Comparison of ENCODE assay signal across 8 mouse cellular contexts in genomic region chr6:115909940-115910339, GRCm38 (mm10). TPM values are rescaled to one million over a fixed set of nuclear protein-coding genes. Genes with fewer than 3 reads are reported as not detected.
A peak's percentile ranks its signal among the peaks of the same experiment; 100 is the strongest.
DNase-seq lines count a peak whose midpoint lies in the region; ATAC-seq lines count a peak whose summit lies in the region.

No protein-coding gene starts in this region.

- peak; percentile 23; the same call in 1 of the 2 replicates for ATAC-seq in cerebellum, adult (ENCODE audit: insufficient number of reproducible peaks, low FRiP score, low TSS enrichment)
- ATAC-seq in embryonic facial prominence, embryonic 14.5 days (ENCODE audit: low read depth) = peak; percentile 51
- ATAC-seq in intestine, embryonic 16.5 days = peak; percentile 56
- ATAC-seq in lung, embryonic 16.5 days (ENCODE audit: low read depth) = peak; percentile 84

- H3K4me3 ChIP-seq in embryonic facial prominence, embryonic 14.5 days (ENCODE audit: low read depth, low read length) = no peak overlapping the region
- no peak overlapping the region for H3K4me3 ChIP-seq in intestine, embryonic 16.5 days (ENCODE audit: low read length)
- no peak overlapping the region for H3K4me3 ChIP-seq in lung, embryonic 16.5 days (ENCODE audit: low read length)

- intact Hi-C loops in left cerebral cortex, postnatal 36 days (cut with DNase I) = loop anchor here (10.0 kb wide), 1 partner anchor 55 kb away; the partner anchor contains the start of genes Ift122 and Mbd4

- H3K4me2 ChIP-seq in embryonic facial prominence, embryonic 14.5 days (ENCODE audit: low read depth, low read length) = no peak overlapping the region
- no peak overlapping the region for H3K4me2 ChIP-seq in intestine, embryonic 16.5 days (ENCODE audit: low read depth, low read length)
- H3K4me2 ChIP-seq in lung, embryonic 16.5 days (ENCODE audit: low read depth, low read length) = no peak overlapping the region

- H3K9ac ChIP-seq in embryonic facial prominence, embryonic 14.5 days (ENCODE audit: low read depth, low read length) = no peak overlapping the region
- no peak overlapping the region for H3K9ac ChIP-seq in intestine, embryonic 16.5 days (ENCODE audit: low read depth, low read length)
- H3K9ac ChIP-seq in lung, embryonic 16.5 days (ENCODE audit: low read length) = no peak overlapping the region

- peaks cover 16% of the 10 kb centered on the region for H3K36me3 ChIP-seq in embryonic facial prominence, embryonic 14.5 days (ENCODE audit: control insufficient read depth, insufficient read depth, low read length)
- H3K36me3 ChIP-seq in intestine, embryonic 16.5 days (ENCODE audit: control insufficient read depth, insufficient read depth, low read length) = no peaks in the 10 kb centered on the region
- peaks cover 5% of the 10 kb centered on the region for H3K36me3 ChIP-seq in lung, embryonic 16.5 days (ENCODE audit: control insufficient read depth, insufficient read depth, low read length)

- no peaks in the 10 kb centered on the region for H3K4me1 ChIP-seq in embryonic facial prominence, embryonic 14.5 days (ENCODE audit: control insufficient read depth, insufficient read depth, low read length)
- no peaks in the 10 kb centered on the region; the same call in 1 of the 2 replicates for H3K4me1 ChIP-seq in intestine, embryonic 16.5 days (ENCODE audit: control insufficient read depth, insufficient read depth, low read length)
- H3K4me1 ChIP-seq in lung, embryonic 16.5 days (replicated peaks; ENCODE audit: control insufficient read depth, insufficient read depth, low read length) = peaks cover 21% of the 10 kb centered on the region

- H3K27me3 ChIP-seq in embryonic facial prominence, embryonic 14.5 days (replicated peaks; ENCODE audit: control insufficient read depth, insufficient read depth, low read length) = no peaks in the 10 kb centered on the region
- H3K27me3 ChIP-seq in intestine, embryonic 16.5 days (replicated peaks; ENCODE audit: control insufficient read depth, insufficient read depth, low read length) = no peaks in the 10 kb centered on the region
- no peaks in the 10 kb centered on the region for H3K27me3 ChIP-seq in lung, embryonic 16.5 days (ENCODE audit: control insufficient read depth, insufficient read depth, low read depth, low read length)

- no peaks in the 10 kb centered on the region for H3K9me3 ChIP-seq in embryonic facial prominence, embryonic 14.5 days (ENCODE audit: control insufficient read depth, low read length)
- no peaks in the 10 kb centered on the region for H3K9me3 ChIP-seq in intestine, embryonic 16.5 days (ENCODE audit: control insufficient read depth, low read length)
- no peaks in the 10 kb centered on the region for H3K9me3 ChIP-seq in lung, embryonic 16.5 days (ENCODE audit: control insufficient read depth, low read length)

- no peak for DNase-seq in cerebellum, postnatal 14 days
- DNase-seq in embryonic facial prominence, embryonic 14.5 days (ENCODE audit: low spot score) = peak; percentile 59
- no peak for DNase-seq in left cerebral cortex, adult 9 months (ENCODE audit: low spot score in 2 of 2)
- DNase-seq in left cerebral cortex, postnatal 36 days (ENCODE audit: low spot score in 2 of 2) = no peak
- DNase-seq in retina, embryonic 14.5 days (ENCODE audit: low spot score) = no peak

- 52% methylated on average over 8 of the region's 8 CpGs for WGBS in embryonic facial prominence, embryonic 14.5 days
- WGBS in intestine, embryonic 16.5 days = 54% methylated on average over 8 of the region's 8 CpGs
- 24% methylated on average over 8 of the region's 8 CpGs for WGBS in lung, embryonic 16.5 days

- H3K27ac ChIP-seq in embryonic facial prominence, embryonic 14.5 days (replicated peaks; ENCODE audit: low read depth, low read length) = no peak overlapping the region
- H3K27ac ChIP-seq in intestine, embryonic 16.5 days (ENCODE audit: low read length) = no peak overlapping the region
- peak overlapping the region; percentile 66 for H3K27ac ChIP-seq in lung, embryonic 16.5 days (ENCODE audit: low read length)

RNA-seq across cellular contexts. Expression of gene Rho, which starts 21.6 kb away (rescaled TPM):
- 0.51 and 1.0 TPM in 2 replicates for polyA plus RNA-seq in embryonic facial prominence, embryonic 14.5 days (2014; fragmentation: Nextera tagmentation; extraction: Ambion mirVana)
- 0.31 TPM in 1 of 2 replicates, not detected in the other for polyA plus RNA-seq in intestine, embryonic 16.5 days (2015; fragmentation: Nextera tagmentation; extraction: Ambion mirVana)
- polyA plus RNA-seq in lung, embryonic 16.5 days (2015; fragmentation: Nextera tagmentation; extraction: Ambion mirVana) = 0.08 and 0.16 TPM in 2 replicates
- total RNA-seq in left cerebral cortex, postnatal 36 days (2021) = under 1 TPM; 0.17 to 0.70 TPM

RNA-seq across cellular contexts. Expression of gene H1foo, which starts 34.8 kb away (rescaled TPM):
- not detected in 2 replicates for polyA plus RNA-seq in embryonic facial prominence, embryonic 14.5 days (2014; fragmentation: Nextera tagmentation; extraction: Ambion mirVana)
- not detected in 2 replicates for polyA plus RNA-seq in intestine, embryonic 16.5 days (2015; fragmentation: Nextera tagmentation; extraction: Ambion mirVana)
- polyA plus RNA-seq in lung, embryonic 16.5 days (2015; fragmentation: Nextera tagmentation; extraction: Ambion mirVana) = not detected in 2 replicates
- not detected for total RNA-seq in left cerebral cortex, postnatal 36 days (2021)

RNA-seq across cellular contexts. Expression of gene Ift122, which starts 56.7 kb away (rescaled TPM):
- 20.4 and 21.8 TPM in 2 replicates for polyA plus RNA-seq in embryonic facial prominence, embryonic 14.5 days (2014; fragmentation: Nextera tagmentation; extraction: Ambion mirVana)
- polyA plus RNA-seq in intestine, embryonic 16.5 days (2015; fragmentation: Nextera tagmentation; extraction: Ambion mirVana) = 13.0 and 13.1 TPM in 2 replicates
- 23.4 and 23.5 TPM in 2 replicates for polyA plus RNA-seq in lung, embryonic 16.5 days (2015; fragmentation: Nextera tagmentation; extraction: Ambion mirVana)
- total RNA-seq in left cerebral cortex, postnatal 36 days (2021) = 10 to 100 TPM; 27.0 to 31.0 TPM

RNA-seq across cellular contexts. Expression of gene Mbd4, which starts 56.8 kb away (rescaled TPM):
- 13.3 and 13.4 TPM in 2 replicates for polyA plus RNA-seq in embryonic facial prominence, embryonic 14.5 days (2014; fragmentation: Nextera tagmentation; extraction: Ambion mirVana)
- polyA plus RNA-seq in intestine, embryonic 16.5 days (2015; fragmentation: Nextera tagmentation; extraction: Ambion mirVana) = 10.0 and 12.2 TPM in 2 replicates
- polyA plus RNA-seq in lung, embryonic 16.5 days (2015; fragmentation: Nextera tagmentation; extraction: Ambion mirVana) = 22.4 and 23.5 TPM in 2 replicates
- 1 to 10 TPM; 8.2 to 9.0 TPM for total RNA-seq in left cerebral cortex, postnatal 36 days (2021)

Comparison
In these comparisons a context has a peak if more than half of its experiments do, and no peak if none do; other contexts are left out.
1. ATAC-seq: peak in every context shown above with its lines; median percentile 84 in lung, embryonic 16.5 days; 56 in intestine, embryonic 16.5 days; 51 in embryonic facial prominence, embryonic 14.5 days; 23 in cerebellum, adult.